Mouse (Mus musculus) small intestine, adult 2 months (tissue): ENCODE results near the gene Vmn2r42. TPM values are rescaled to one million over a fixed set of nuclear protein-coding genes. Genes with fewer than 3 reads are reported as not detected.
"Not testable (repeated sequence)": the region's sequence is repeated elsewhere in the genome, so short reads cannot be mapped to it uniquely, and the experiment has no call there.

Experiments
- H3K27ac ChIP-seq: fragments of 200-500 bp; 2 replicates; pipeline ENCODE4 v1.5.1; 2012; ENCODE audit warnings: low read depth, low read length, control low read depth, inconsistent platforms; ENCODE audit not compliant: insufficient read depth
- H3K27me3 ChIP-seq: fragments of 200-500 bp; 2 replicates; pipeline ENCODE4 v1.6.1; 2012; ENCODE audit warnings: mild to moderate bottlenecking, moderate library complexity, low read length, inconsistent platforms; ENCODE audit not compliant: control insufficient read depth, insufficient read depth
- H3K36me3 ChIP-seq: fragments of 200-500 bp; 2 replicates; pipeline ENCODE4 v1.6.1; 2012; ENCODE audit warnings: mild to moderate bottlenecking, low read length, control low read depth, inconsistent platforms; ENCODE audit not compliant: control insufficient read depth, insufficient read depth
- H3K4me1 ChIP-seq: fragments of 200-500 bp; 2 replicates; pipeline ENCODE4 v1.6.1; 2012; ENCODE audit warnings: low read length, inconsistent platforms, mixed read lengths; ENCODE audit not compliant: control insufficient read depth, insufficient read depth, insufficient read length
- H3K4me3 ChIP-seq: fragments of 200-500 bp; 2 replicates; pipeline ENCODE4 v1.5.1; 2012; ENCODE audit warnings: low read depth, mild to moderate bottlenecking, control low read depth, inconsistent platforms, low read length, moderate library complexity
- WGBS: fragments of 180-500 bp; shearing (Covaris S2); methylation state at CpG from one replicate; pipeline ENCODE4 v1.1.7; 2018; 5-methylcytosine and 5-hydroxymethylcytosine counted together
- polyA plus RNA-seq: library from polyadenylated mRNA; depleted of rRNA; stranded (reverse); fragments of >200 nt; gene quantifications from 2 replicates; pipeline ENCODE4 v1.2.3, GENCODE M21; 2012; rRNA removed

Gene Vmn2r42
- polyA plus RNA-seq: not detected in 2 replicates

- not testable (repeated sequence) for H3K27ac ChIP-seq, H3K4me1 ChIP-seq, H3K36me3 ChIP-seq, H3K4me3 ChIP-seq, H3K27me3 ChIP-seq
- no CpG with 5 or more reads among the region's 2 CpGs for WGBS
These were observed at the start of gene Vmn2r42 for GRCm38 (mm10) chr7:8200220-8200619. Vmn2r42 (minus strand) TSS chr7:8200320.

GRCm38 (mm10) chr7:8161554-8161953 lies 38.6 kb downstream of the Vmn2r42 start, which contains the start of gene Vmn2r41:
Vmn2r41 (minus strand) TSS chr7:8161654.
- no CpG with 5 or more reads among the region's 1 CpGs for WGBS
- H3K27me3 ChIP-seq, H3K27ac ChIP-seq, H3K4me1 ChIP-seq, H3K36me3 ChIP-seq, H3K4me3 ChIP-seq: not testable (repeated sequence)

Other genes with a start within 250 kb of the Vmn2r42 start
- gene Vmn2r41, start 38.7 kb downstream of the Vmn2r42 start, polyA plus RNA-seq: not detected in 2 replicates
- not detected in 2 replicates for gene Vmn2r43, start 60.3 kb upstream of the Vmn2r42 start, polyA plus RNA-seq
- gene Vmn2r44, start 183.0 kb upstream of the Vmn2r42 start, polyA plus RNA-seq: not detected in 2 replicates